Mouse (Mus musculus) megakaryocyte progenitor cell, adult 5-6 weeks (primary cell): ENCODE data around the gene Gm8267. TPM values are rescaled to one million over a fixed set of nuclear protein-coding genes. Genes with fewer than 3 reads are reported as not detected.
"Not testable (repeated sequence)": the region's sequence is repeated elsewhere in the genome, so short reads cannot be mapped to it uniquely, and the experiment has no call there.

Source experiments
- ATAC-seq: replicated peaks from 2 replicates; pipeline ENCODE4 v1.8.0; 2016; ENCODE audit warnings: mild to moderate bottlenecking, moderate TSS enrichment, inconsistent platforms; ENCODE audit not compliant: poor library complexity
- total RNA-seq, 2 experiments: library from RNA; stranded (forward) in 1 of 2; stranded (reverse) in 1 of 2; fragments of 157-497, 149-512 nt in 1 of 2; fragments of 200-1000 nt in 1 of 2; gene quantifications; 2 replicates each; pipeline versions ENCODE4 v1.2.3 to v1.2.4; 2015 to 2017

Gm8267 gene
- total RNA-seq (2015) (not detected in 2 replicates), total RNA-seq (2017) (not detected in 2 replicates)

- no peak for ATAC-seq
Observed at GRCm38 (mm10) chr14:44750240-44750639, at the start of gene Gm8267. TSS of gene Gm8267 (minus strand) at chr14:44750340.

DNA sequence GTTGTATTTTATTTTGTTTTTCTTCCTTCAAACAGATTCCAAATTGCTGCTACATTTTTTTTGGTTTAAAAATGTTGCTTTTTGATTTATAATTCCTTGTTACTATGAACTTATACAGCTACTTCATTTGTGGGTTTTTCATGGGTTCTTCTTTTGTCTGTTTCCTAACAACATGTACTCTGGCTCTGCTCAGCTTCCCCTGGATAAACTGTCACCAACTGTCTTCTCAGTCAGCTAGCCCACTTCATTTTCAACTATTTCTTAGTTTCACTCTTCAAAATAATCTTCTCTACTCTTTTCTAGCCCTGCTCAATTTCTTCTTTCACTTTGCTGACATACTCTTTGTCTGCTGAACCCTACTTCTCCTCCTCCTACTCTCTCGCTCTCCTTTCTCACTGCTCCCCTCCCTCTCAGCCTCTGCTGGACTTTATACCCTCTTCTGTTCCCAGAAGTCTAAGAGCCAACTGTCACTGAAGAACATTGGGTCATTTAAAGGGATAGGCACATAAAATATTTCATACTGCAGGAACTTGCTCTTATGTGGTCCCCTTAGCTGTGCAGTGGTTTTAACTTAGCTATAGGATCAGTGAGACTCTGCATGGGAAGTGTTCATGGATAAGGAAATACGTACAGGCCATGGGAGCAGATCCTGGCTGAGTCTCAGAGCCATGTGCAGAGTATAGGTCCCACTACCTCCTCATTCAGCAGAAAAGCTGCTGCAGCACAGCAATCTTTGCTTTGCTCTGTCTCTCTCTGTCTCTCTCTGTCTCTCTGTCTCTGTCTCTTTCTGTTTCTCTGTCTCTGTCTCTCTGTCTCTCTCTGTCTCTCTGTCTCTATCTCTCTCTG is 39.6 kb upstream of the Gm8267 start:
- ATAC-seq = peak; percentile 98

GRCm38 (mm10) chr14:44742789-44743188 is 7.4 kb downstream of the Gm8267 start:
- ATAC-seq = not testable (repeated sequence)

- not testable (repeated sequence) for ATAC-seq
Observed at GRCm38 (mm10) chr14:44730711-44731110, 19.4 kb downstream of the Gm8267 start.

GRCm38 (mm10) chr14:44706356-44706755 is 43.8 kb downstream of the Gm8267 start, which contains the start of gene Gm8257:
TSS of gene Gm8257 (minus strand) at chr14:44706456.
- ATAC-seq = not testable (repeated sequence)

Other genes with a start within 250 kb of the Gm8267 start
- not detected in 2 replicates for gene Gm17093, start 232.1 kb downstream of the Gm8267 start, total RNA-seq (2015)
- not detected in 2 replicates for gene Gm17093, start 232.1 kb downstream of the Gm8267 start, total RNA-seq (2017)
- not detected in 2 replicates for gene Gm8247, start 167.2 kb downstream of the Gm8267 start, total RNA-seq (2015)
- gene Gm8247, start 167.2 kb downstream of the Gm8267 start, total RNA-seq (2017) = not detected in 2 replicates
- not detected in 2 replicates for gene Gm5624, start 122.4 kb downstream of the Gm8267 start, total RNA-seq (2015)
- gene Gm5624, start 122.4 kb downstream of the Gm8267 start, total RNA-seq (2017) = not detected in 2 replicates
- not detected in 2 replicates for gene Gm8257, start 43.9 kb downstream of the Gm8267 start, total RNA-seq (2015)
- gene Gm8257, start 43.9 kb downstream of the Gm8267 start, total RNA-seq (2017) = not detected in 2 replicates
- not detected in 2 replicates for gene Ptgdr, start 109.0 kb upstream of the Gm8267 start, total RNA-seq (2015)
- gene Ptgdr, start 109.0 kb upstream of the Gm8267 start, total RNA-seq (2017) = not detected in 2 replicates
- gene Ptger2, start 237.9 kb upstream of the Gm8267 start, total RNA-seq (2015) = 4.6 and 6.1 TPM in 2 replicates
- 2.1 and 3.5 TPM in 2 replicates for gene Ptger2, start 237.9 kb upstream of the Gm8267 start, total RNA-seq (2017)